Mouse (Mus musculus) lung, postnatal 0 days (tissue): ENCODE measurements around the gene Klra4.
"Not testable (repeated sequence)": the region's sequence is repeated elsewhere in the genome, so short reads cannot be mapped to it uniquely, and the experiment has no call there.

Source experiments
- CTCF ChIP-seq: IDR thresholded peaks from 2 replicates; pipeline ENCODE4 v1.5.1; 2016; ENCODE audit warnings: antibody characterized with exemption, mild to moderate bottlenecking
- EP300 ChIP-seq: IDR thresholded peaks from 2 replicates; pipeline ENCODE4 v1.6.1; 2016; ENCODE audit warnings: antibody characterized with exemption, mild to moderate bottlenecking, control low read depth

DNA sequence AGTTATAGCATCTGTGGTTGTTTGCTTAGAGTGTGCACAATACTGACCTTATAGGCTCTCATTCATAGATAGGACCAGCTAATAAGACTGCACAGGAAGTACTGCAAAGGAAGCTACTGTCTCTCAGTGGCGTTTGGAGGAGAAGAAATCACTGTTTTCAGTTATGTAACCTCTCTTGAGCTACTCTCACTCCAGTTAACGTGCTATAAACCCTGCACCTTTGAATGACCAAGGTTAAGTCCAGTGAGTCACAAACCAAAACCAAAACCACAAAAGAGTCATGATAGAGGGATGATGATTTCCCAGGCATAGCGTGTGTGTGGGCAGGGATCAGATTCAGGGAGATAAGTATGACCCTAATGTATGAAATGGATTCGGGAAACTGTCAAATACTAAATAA is 31.9 kb downstream of the Klra4 start:
- TF ChIP-seq CTCF, EP300: not testable (repeated sequence)
